Mouse (Mus musculus): ENCODE measurements at regions not wholly inside any gene's neighbourhood (a gene's known extent, or its start where the extent isn't known, plus 50 kb on each side); places are given as distances from the start of the nearest gene placed in this dataset.

DNA sequence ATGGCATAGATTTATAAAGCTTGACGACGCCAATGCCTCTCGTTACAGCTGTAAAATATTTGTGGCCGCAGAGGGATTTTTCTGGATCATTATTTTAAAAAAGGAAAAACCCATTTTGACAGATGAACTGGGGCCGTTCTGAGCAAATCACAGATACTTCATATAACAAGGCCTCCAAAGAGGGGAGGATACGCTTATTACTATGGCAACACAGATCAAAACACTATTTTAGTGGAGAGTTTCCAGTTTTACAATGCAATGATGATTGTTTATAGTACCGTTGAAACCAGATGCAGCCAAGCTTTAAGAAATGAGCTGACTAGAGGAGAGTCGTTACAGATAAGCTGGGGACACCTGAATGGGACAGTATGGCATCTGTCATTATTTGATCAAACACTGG lies 287.8 kb downstream of the Zfp326 start:
- 68% methylated on average over 8 of the region's 8 CpGs for WGBS
- ATAC-seq (ENCODE audit: insufficient number of reproducible peaks, low FRiP score, low TSS enrichment, low read depth): no peak
- Histone ChIP-seq H3K4me3 (ENCODE audit: low read depth, low read length) (no peak overlapping the region), H3K27me3 (ENCODE audit: control insufficient read depth, insufficient read depth, low read length) (no peaks in the 10 kb centered on the region), H3K36me3 (ENCODE audit: control insufficient read depth, insufficient read depth, low read length) (no peaks in the 10 kb centered on the region), H3K9me3 (ENCODE audit: control insufficient read depth, low read length) (no peaks in the 10 kb centered on the region), H3K4me1 (ENCODE audit: control insufficient read depth, insufficient read depth, low read length) (no peaks in the 10 kb centered on the region), H3K27ac (replicated peaks; ENCODE audit: low read depth, low read length) (no peak overlapping the region), H3K4me2 (ENCODE audit: low read depth, severe bottlenecking) (no peak overlapping the region), H3K9ac (ENCODE audit: low read length) (no peak overlapping the region)
- no peak for DNase-seq (ENCODE audit: low spot score)

DNA sequence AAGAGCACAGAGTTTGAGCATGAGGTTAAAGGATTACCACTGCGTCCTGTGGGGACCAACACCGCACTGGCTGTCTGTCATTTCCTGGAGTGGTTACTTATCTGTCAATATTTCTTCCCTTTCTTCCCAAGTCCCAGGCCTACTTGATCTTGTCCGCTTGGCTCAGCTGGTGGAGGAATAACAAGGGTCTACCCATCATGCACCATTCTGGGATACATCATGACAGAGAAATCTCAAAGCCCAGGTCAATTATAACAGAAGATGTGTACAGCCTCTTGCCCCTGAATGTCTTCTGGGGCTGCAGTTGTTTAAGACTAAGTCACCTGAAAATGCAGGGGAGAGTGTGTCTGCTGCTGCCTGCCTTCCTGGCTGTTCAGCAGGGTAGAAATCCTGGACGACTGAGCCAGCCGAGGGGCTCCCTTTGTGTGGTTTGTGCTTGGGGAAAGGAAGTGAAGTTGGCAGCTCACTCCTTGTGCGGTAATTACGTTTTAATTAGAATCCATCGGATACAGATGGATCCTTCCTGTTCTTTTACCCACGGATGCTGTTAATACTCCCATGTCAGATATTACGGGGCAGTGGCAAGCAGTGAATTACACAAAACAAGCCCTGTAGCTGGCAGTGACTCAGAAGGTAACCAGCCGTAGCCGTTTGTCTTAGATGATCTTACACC lies 286.8 kb downstream of the Zfp326 start:
- Histone ChIP-seq H3K4me2 (ENCODE audit: low read depth, severe bottlenecking) (no peak overlapping the region), H3K9me3 (ENCODE audit: control insufficient read depth, low read length) (no peaks in the 10 kb centered on the region), H3K4me3 (ENCODE audit: low read depth, low read length) (no peak overlapping the region), H3K9ac (ENCODE audit: low read length) (no peak overlapping the region), H3K36me3 (ENCODE audit: control insufficient read depth, insufficient read depth, low read length) (no peaks in the 10 kb centered on the region), H3K4me1 (ENCODE audit: control insufficient read depth, insufficient read depth, low read length) (no peaks in the 10 kb centered on the region), H3K27me3 (ENCODE audit: control insufficient read depth, insufficient read depth, low read length) (no peaks in the 10 kb centered on the region), H3K27ac (replicated peaks; ENCODE audit: low read depth, low read length) (no peak overlapping the region)
- 52% methylated on average over 12 of the region's 12 CpGs for WGBS
- ATAC-seq (ENCODE audit: insufficient number of reproducible peaks, low FRiP score, low TSS enrichment, low read depth) (no peak), DNase-seq (ENCODE audit: low spot score) (no peak)

DNA sequence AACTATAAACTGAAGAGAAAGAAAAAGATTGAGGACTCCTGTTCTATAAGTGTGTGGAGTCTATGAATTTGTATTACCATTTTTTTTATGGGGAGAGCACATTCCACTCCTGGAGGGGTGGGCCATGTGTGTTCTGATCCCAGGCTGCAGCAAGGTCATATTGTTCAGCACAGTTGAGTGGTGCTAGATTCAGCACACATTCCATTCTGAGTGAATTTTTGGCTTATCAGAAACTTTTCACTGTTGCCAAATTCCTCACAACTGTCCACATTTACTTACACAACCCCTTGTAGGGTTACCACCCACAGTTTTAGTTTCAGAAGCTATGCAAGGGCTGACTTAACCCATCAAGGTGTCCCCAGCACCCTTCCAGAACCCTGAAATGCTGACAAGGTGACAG lies 262.7 kb downstream of the Zfp326 start:
- Histone ChIP-seq H3K9me3 (ENCODE audit: control insufficient read depth, low read length) (no peaks in the 10 kb centered on the region), H3K36me3 (ENCODE audit: control insufficient read depth, insufficient read depth, low read length) (no peaks in the 10 kb centered on the region), H3K9ac (ENCODE audit: low read length) (no peak overlapping the region), H3K4me1 (ENCODE audit: control insufficient read depth, insufficient read depth, low read length) (no peaks in the 10 kb centered on the region), H3K27me3 (ENCODE audit: control insufficient read depth, insufficient read depth, low read length) (no peaks in the 10 kb centered on the region), H3K4me3 (ENCODE audit: low read depth, low read length) (no peak overlapping the region), H3K27ac (replicated peaks; ENCODE audit: low read depth, low read length) (no peak overlapping the region), H3K4me2 (ENCODE audit: low read depth, severe bottlenecking) (no peak overlapping the region)
- ATAC-seq (ENCODE audit: insufficient number of reproducible peaks, low FRiP score, low TSS enrichment, low read depth) (no peak), DNase-seq (ENCODE audit: low spot score) (no peak)

DNA sequence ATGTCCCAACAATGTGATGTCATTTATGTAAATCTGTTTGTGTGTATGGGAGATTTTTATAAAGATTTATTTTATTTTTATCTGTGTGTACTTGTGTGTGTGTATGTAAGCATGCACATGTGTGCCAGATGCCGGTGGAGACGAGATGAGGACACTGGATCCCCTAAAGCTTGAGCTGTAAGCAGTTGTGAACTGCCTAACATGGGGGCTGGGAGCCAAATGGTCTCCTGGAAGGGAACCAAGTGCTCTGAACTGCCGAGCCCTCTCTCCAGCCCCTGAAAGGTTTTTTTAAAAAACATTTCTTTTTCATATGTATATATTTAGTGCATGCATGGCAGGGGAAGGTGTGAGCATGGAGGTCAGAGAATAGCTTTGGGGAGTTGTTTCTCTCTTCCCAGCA lies 246.6 kb downstream of the Zfp326 start:
- H3K36me3 ChIP-seq (ENCODE audit: control insufficient read depth, insufficient read depth, low read length): no peaks in the 10 kb centered on the region
- H3K4me2 ChIP-seq (ENCODE audit: low read depth, severe bottlenecking): no peak overlapping the region
- H3K27me3 ChIP-seq (ENCODE audit: control insufficient read depth, insufficient read depth, low read length): no peaks in the 10 kb centered on the region
- H3K27ac ChIP-seq (replicated peaks; ENCODE audit: low read depth, low read length): no peak overlapping the region
- 48% methylated on average over 3 of the region's 3 CpGs for WGBS
- no peaks in the 10 kb centered on the region for H3K9me3 ChIP-seq (ENCODE audit: control insufficient read depth, low read length)
- no peak overlapping the region for H3K9ac ChIP-seq (ENCODE audit: low read length)
- 0 out of 2 replicates have a peak, but pooled peaks cover 3% of the 10 kb centered on the region for H3K4me1 ChIP-seq (ENCODE audit: control insufficient read depth, insufficient read depth, low read length)
- H3K4me3 ChIP-seq (ENCODE audit: low read depth, low read length): no peak overlapping the region
- DNase-seq (ENCODE audit: low spot score): no peak
- ATAC-seq (ENCODE audit: insufficient number of reproducible peaks, low FRiP score, low TSS enrichment, low read depth): no peak

DNA sequence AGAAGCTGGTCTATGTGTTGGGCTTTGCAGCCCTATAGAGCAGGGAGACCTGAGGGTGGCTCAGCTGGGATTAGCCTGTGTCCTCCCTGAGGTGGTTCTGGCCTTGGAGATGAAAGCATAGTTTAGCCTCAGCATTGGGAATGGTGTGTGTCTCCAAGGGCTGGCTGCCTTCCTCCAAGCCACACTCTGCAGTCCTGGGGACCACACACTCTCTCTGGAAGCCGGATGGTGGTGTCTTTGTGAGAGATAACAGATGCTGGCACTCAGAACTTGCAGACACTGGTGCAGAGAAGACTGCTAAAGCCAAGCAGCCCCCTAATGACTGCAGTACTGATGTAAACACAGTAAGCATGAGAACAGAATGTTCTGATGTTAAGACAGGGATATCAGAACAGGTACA lies 243.2 kb downstream of the Zfp326 start:
- 17% methylated on average over 1 of the region's 1 CpGs for WGBS
- no peak for ATAC-seq (ENCODE audit: insufficient number of reproducible peaks, low FRiP score, low TSS enrichment, low read depth)
- Histone ChIP-seq H3K36me3 (ENCODE audit: control insufficient read depth, insufficient read depth, low read length) (no peaks in the 10 kb centered on the region), H3K9me3 (ENCODE audit: control insufficient read depth, low read length) (no peaks in the 10 kb centered on the region), H3K27me3 (ENCODE audit: control insufficient read depth, insufficient read depth, low read length) (no peaks in the 10 kb centered on the region), H3K4me2 (ENCODE audit: low read depth, severe bottlenecking) (no peak overlapping the region), H3K9ac (ENCODE audit: low read length) (no peak overlapping the region), H3K4me3 (ENCODE audit: low read depth, low read length) (no peak overlapping the region), H3K27ac (replicated peaks; ENCODE audit: low read depth, low read length) (no peak overlapping the region), H3K4me1 (ENCODE audit: control insufficient read depth, insufficient read depth, low read length) (0 out of 2 replicates have a peak, but pooled peaks cover 3% of the 10 kb centered on the region)
- no peak for DNase-seq (ENCODE audit: low spot score)

DNA sequence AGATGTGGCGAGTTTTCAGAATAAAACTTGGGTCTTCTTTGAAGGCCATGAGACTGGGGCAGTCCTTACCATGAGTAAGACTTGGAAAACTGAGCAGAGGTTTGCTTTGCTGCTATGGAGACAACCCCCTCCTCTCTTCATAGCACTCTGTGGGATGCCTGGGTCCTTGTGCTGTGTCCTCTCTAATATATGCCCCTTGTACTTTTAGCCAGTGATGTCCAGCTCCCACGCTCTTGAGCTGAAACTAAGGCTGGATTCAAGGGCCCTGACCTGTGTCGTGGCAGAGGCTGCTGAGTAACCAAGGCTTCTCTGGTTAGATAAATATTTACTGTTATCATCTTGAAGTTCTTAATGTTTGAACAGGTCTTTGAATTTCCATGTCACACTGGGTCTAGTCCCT lies 236.8 kb downstream of the Zfp326 start:
- Histone ChIP-seq H3K4me3 (ENCODE audit: low read depth, low read length) (no peak overlapping the region), H3K9ac (ENCODE audit: low read length) (no peak overlapping the region), H3K27me3 (ENCODE audit: control insufficient read depth, insufficient read depth, low read length) (no peaks in the 10 kb centered on the region), H3K4me2 (ENCODE audit: low read depth, severe bottlenecking) (no peak overlapping the region), H3K36me3 (ENCODE audit: control insufficient read depth, insufficient read depth, low read length) (no peaks in the 10 kb centered on the region), H3K27ac (replicated peaks; ENCODE audit: low read depth, low read length) (no peak overlapping the region), H3K9me3 (ENCODE audit: control insufficient read depth, low read length) (no peaks in the 10 kb centered on the region), H3K4me1 (ENCODE audit: control insufficient read depth, insufficient read depth, low read length) (no peaks in the 10 kb centered on the region)
- DNase-seq (ENCODE audit: low spot score): no peak
- ATAC-seq (ENCODE audit: insufficient number of reproducible peaks, low FRiP score, low TSS enrichment, low read depth): no peak
- WGBS: 87% methylated on average over 3 of the region's 3 CpGs

DNA sequence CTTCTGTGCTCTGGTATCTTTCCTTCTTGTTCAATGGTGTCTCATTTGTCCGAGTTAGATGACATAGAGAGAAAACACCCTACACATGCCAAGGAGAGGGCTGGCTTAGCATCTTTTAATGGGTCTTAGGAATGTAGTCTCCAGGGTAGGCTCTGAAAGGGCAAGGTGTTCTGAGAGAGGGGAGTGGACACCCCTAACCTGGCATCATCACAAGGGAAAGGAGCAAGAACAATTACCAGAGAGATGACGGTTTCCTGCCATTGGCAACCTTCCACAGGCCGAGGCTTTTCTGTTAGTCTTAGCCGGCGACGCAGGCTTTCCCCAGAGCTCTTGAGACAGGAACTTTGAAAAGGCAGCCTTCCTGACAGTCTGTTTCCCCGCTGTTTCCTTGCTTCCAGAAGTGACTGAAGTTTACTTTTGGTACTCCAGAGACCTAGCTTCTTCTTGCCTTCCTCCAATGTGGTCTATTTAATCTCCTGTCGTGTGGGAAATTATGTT lies 232.2 kb downstream of the Zfp326 start:
- H3K36me3 ChIP-seq (ENCODE audit: control insufficient read depth, insufficient read depth, low read length): no peaks in the 10 kb centered on the region
- H3K9ac ChIP-seq (ENCODE audit: low read length): no peak overlapping the region
- H3K9me3 ChIP-seq (ENCODE audit: control insufficient read depth, low read length): no peaks in the 10 kb centered on the region
- H3K4me1 ChIP-seq (ENCODE audit: control insufficient read depth, insufficient read depth, low read length): no peaks in the 10 kb centered on the region
- H3K4me2 ChIP-seq (ENCODE audit: low read depth, severe bottlenecking): no peak overlapping the region
- no peak overlapping the region for H3K4me3 ChIP-seq (ENCODE audit: low read depth, low read length)
- H3K27ac ChIP-seq (replicated peaks; ENCODE audit: low read depth, low read length): no peak overlapping the region
- WGBS: 71% methylated on average over 8 of the region's 8 CpGs
- H3K27me3 ChIP-seq (ENCODE audit: control insufficient read depth, insufficient read depth, low read length): no peaks in the 10 kb centered on the region
- no peak for DNase-seq (ENCODE audit: low spot score)
- no peak for ATAC-seq (ENCODE audit: insufficient number of reproducible peaks, low FRiP score, low TSS enrichment, low read depth)

DNA sequence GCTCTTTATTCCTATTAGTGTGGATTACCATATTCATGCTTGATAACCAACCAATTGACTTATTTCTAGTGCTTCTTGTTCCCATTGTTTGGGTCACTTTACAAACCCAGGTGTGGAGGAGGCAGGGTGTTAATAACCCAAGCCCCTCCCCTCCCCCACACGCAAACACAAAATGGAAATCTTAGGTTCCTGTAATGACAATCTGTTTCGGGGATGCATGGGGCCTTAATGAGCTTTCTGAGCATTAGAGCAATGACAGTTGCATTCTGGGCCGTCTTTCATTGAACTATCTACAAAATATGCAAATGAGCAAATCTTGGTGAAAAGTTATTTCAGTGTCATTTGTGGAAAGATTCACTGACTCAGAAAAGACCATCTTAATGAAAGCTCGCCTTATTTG lies 225.9 kb downstream of the Zfp326 start:
- Histone ChIP-seq H3K9ac (ENCODE audit: low read length) (no peak overlapping the region), H3K27ac (replicated peaks; ENCODE audit: low read depth, low read length) (no peak overlapping the region), H3K4me2 (ENCODE audit: low read depth, severe bottlenecking) (no peak overlapping the region), H3K36me3 (ENCODE audit: control insufficient read depth, insufficient read depth, low read length) (no peaks in the 10 kb centered on the region), H3K4me3 (ENCODE audit: low read depth, low read length) (no peak overlapping the region), H3K4me1 (ENCODE audit: control insufficient read depth, insufficient read depth, low read length) (no peaks in the 10 kb centered on the region; the same call in 1 of the 2 replicates), H3K9me3 (ENCODE audit: control insufficient read depth, low read length) (no peaks in the 10 kb centered on the region), H3K27me3 (ENCODE audit: control insufficient read depth, insufficient read depth, low read length) (no peaks in the 10 kb centered on the region)
- DNase-seq (ENCODE audit: low spot score) (no peak), ATAC-seq (ENCODE audit: insufficient number of reproducible peaks, low FRiP score, low TSS enrichment, low read depth) (no peak)
- 90% methylated on average over 4 of the region's 4 CpGs for WGBS

DNA sequence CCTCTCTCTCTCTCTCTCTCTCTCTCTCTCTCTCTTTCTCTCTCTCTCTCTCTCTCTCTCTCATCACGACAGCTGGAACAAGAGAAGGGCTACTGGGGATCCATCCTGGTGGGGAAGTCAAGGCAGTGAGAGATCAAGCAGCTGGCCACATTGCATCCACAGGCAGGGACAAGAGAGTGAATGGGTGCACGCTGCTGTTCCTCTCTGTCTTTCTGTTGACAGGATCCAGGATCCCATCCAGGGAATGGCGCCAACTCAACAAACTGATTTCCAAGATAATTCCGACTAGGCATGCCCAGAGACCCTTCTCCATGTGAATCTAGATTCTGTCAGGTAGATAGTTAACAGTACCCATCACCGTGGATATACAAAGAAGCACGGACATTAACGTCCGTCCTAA lies 222.5 kb downstream of the Zfp326 start:
- Histone ChIP-seq H3K36me3 (ENCODE audit: control insufficient read depth, insufficient read depth, low read length) (no peaks in the 10 kb centered on the region), H3K9me3 (ENCODE audit: control insufficient read depth, low read length) (no peaks in the 10 kb centered on the region), H3K27me3 (ENCODE audit: control insufficient read depth, insufficient read depth, low read length) (no peaks in the 10 kb centered on the region), H3K27ac (replicated peaks; ENCODE audit: low read depth, low read length) (no peak overlapping the region), H3K4me1 (ENCODE audit: control insufficient read depth, insufficient read depth, low read length) (no peaks in the 10 kb centered on the region; the same call in 1 of the 2 replicates), H3K4me2 (ENCODE audit: low read depth, severe bottlenecking) (no peak overlapping the region), H3K9ac (ENCODE audit: low read length) (no peak overlapping the region), H3K4me3 (ENCODE audit: low read depth, low read length) (no peak overlapping the region)
- ATAC-seq (ENCODE audit: insufficient number of reproducible peaks, low FRiP score, low TSS enrichment, low read depth) (no peak), DNase-seq (ENCODE audit: low spot score) (no peak)
- WGBS: 90% methylated on average over 8 of the region's 8 CpGs
